Mouse (Mus musculus): Measurements from ENCODE around the gene Grasp. TPM values are rescaled to one million over a fixed set of nuclear protein-coding genes. Genes with fewer than 3 reads are reported as not detected.

Grasp gene
- polyA plus RNA-seq, 1 experiment from 2014 or later: 6.1 TPM

GRCm38 (mm10) chr15:101256463-101257206 lies 32.6 kb downstream of the Grasp start:
- H3K4me2 ChIP-seq (ENCODE audit: low read depth, low read length): no peak overlapping the region
- 67% methylated on average over 14 of the region's 14 CpGs for WGBS
- no peak overlapping the region for H3K4me3 ChIP-seq (ENCODE audit: low read length)
- H3K4me1 ChIP-seq (replicated peaks; ENCODE audit: control insufficient read depth, insufficient read depth, low read length): peaks cover 23% of the 10 kb centered on the region
- no peaks in the 10 kb centered on the region for H3K36me3 ChIP-seq (ENCODE audit: control insufficient read depth, insufficient read depth, low read length)
- H3K27ac ChIP-seq (ENCODE audit: low read length): no peak overlapping the region
- no peak overlapping the region for H3K9ac ChIP-seq (ENCODE audit: low read length)
- no peak for ATAC-seq (ENCODE audit: low read depth)
- no peaks in the 10 kb centered on the region for H3K9me3 ChIP-seq (ENCODE audit: control insufficient read depth, low read length)
- no peaks in the 10 kb centered on the region for H3K27me3 ChIP-seq (ENCODE audit: control insufficient read depth, insufficient read depth, low read depth, low read length)

GRCm38 (mm10) chr15:101258420-101258819 lies 34.4 kb downstream of the Grasp start:
- H3K4me3 ChIP-seq (ENCODE audit: low read length): no peak overlapping the region
- WGBS: 83% methylated on average over 11 of the region's 11 CpGs
- H3K27ac ChIP-seq (ENCODE audit: low read length): no peak overlapping the region
- H3K4me2 ChIP-seq (ENCODE audit: low read depth, low read length): no peak overlapping the region
- no peaks in the 10 kb centered on the region for H3K27me3 ChIP-seq (ENCODE audit: control insufficient read depth, insufficient read depth, low read depth, low read length)
- no peaks in the 10 kb centered on the region for H3K36me3 ChIP-seq (ENCODE audit: control insufficient read depth, insufficient read depth, low read length)
- ATAC-seq (ENCODE audit: low read depth): no peak
- H3K4me1 ChIP-seq (replicated peaks; ENCODE audit: control insufficient read depth, insufficient read depth, low read length): peaks cover 29% of the 10 kb centered on the region
- no peaks in the 10 kb centered on the region for H3K9me3 ChIP-seq (ENCODE audit: control insufficient read depth, low read length)
- H3K9ac ChIP-seq (ENCODE audit: low read length): no peak overlapping the region

GRCm38 (mm10) chr15:101259922-101260321 lies 35.9 kb downstream of the Grasp start:
- Histone ChIP-seq H3K36me3 (ENCODE audit: control insufficient read depth, insufficient read depth, low read length) (no peaks in the 10 kb centered on the region), H3K9me3 (ENCODE audit: control insufficient read depth, low read length) (no peaks in the 10 kb centered on the region), H3K4me2 (ENCODE audit: low read depth, low read length) (no peak overlapping the region), H3K27me3 (ENCODE audit: control insufficient read depth, insufficient read depth, low read depth, low read length) (no peaks in the 10 kb centered on the region), H3K4me1 (replicated peaks; ENCODE audit: control insufficient read depth, insufficient read depth, low read length) (peaks cover 25% of the 10 kb centered on the region), H3K27ac (ENCODE audit: low read length) (peak overlapping the region; percentile 97), H3K4me3 (ENCODE audit: low read length) (no peak overlapping the region), H3K9ac (ENCODE audit: low read length) (peak overlapping the region; percentile 15; the same call in 1 of the 2 replicates)
- no peak for ATAC-seq (ENCODE audit: low read depth)
- 72% methylated on average over 3 of the region's 3 CpGs for WGBS

- no peaks in the 10 kb centered on the region for H3K27me3 ChIP-seq (ENCODE audit: control insufficient read depth, insufficient read depth, low read depth, low read length)
- H3K9me3 ChIP-seq (ENCODE audit: control insufficient read depth, low read length): no peaks in the 10 kb centered on the region
- H3K36me3 ChIP-seq (ENCODE audit: control insufficient read depth, insufficient read depth, low read length): no peaks in the 10 kb centered on the region
- H3K27ac ChIP-seq (ENCODE audit: low read length): peak overlapping the region; percentile 97
- peaks cover 25% of the 10 kb centered on the region for H3K4me1 ChIP-seq (replicated peaks; ENCODE audit: control insufficient read depth, insufficient read depth, low read length)
- 0 out of 2 replicates have a peak overlapping the region, but pooled peaks have one; percentile 24 for H3K4me2 ChIP-seq (ENCODE audit: low read depth, low read length)
- 27% methylated on average over 10 of the region's 10 CpGs for WGBS
- peak overlapping the region; percentile 15; the same call in 1 of the 2 replicates for H3K9ac ChIP-seq (ENCODE audit: low read length)
- H3K4me3 ChIP-seq (ENCODE audit: low read length): no peak overlapping the region
- peak; percentile 69 for ATAC-seq (ENCODE audit: low read depth)
Observed at GRCm38 (mm10) chr15:101260387-101260786, 36.4 kb downstream of the Grasp start.

- Histone ChIP-seq H3K4me2 (ENCODE audit: low read depth, low read length) (peak overlapping the region; percentile 24; the same call in 1 of the 2 replicates), H3K4me3 (ENCODE audit: low read length) (no peak overlapping the region), H3K4me1 (replicated peaks; ENCODE audit: control insufficient read depth, insufficient read depth, low read length) (peaks cover 31% of the 10 kb centered on the region), H3K27ac (ENCODE audit: low read length) (peak overlapping the region; percentile 97), H3K9me3 (ENCODE audit: control insufficient read depth, low read length) (no peaks in the 10 kb centered on the region), H3K27me3 (ENCODE audit: control insufficient read depth, insufficient read depth, low read depth, low read length) (no peaks in the 10 kb centered on the region), H3K9ac (ENCODE audit: low read length) (peak overlapping the region; percentile 51), H3K36me3 (ENCODE audit: control insufficient read depth, insufficient read depth, low read length) (no peaks in the 10 kb centered on the region)
- 42% methylated on average over 13 of the region's 13 CpGs for WGBS
- ATAC-seq (ENCODE audit: low read depth): peak; percentile 56
Observed at GRCm38 (mm10) chr15:101260874-101261622, 37.1 kb downstream of the Grasp start.

- Histone ChIP-seq H3K4me2 (ENCODE audit: low read depth, low read length) (no peak overlapping the region), H3K36me3 (ENCODE audit: control insufficient read depth, insufficient read depth, low read length) (no peaks in the 10 kb centered on the region), H3K4me1 (replicated peaks; ENCODE audit: control insufficient read depth, insufficient read depth, low read length) (peaks cover 38% of the 10 kb centered on the region), H3K9me3 (ENCODE audit: control insufficient read depth, low read length) (no peaks in the 10 kb centered on the region), H3K27ac (ENCODE audit: low read length) (peak overlapping the region; percentile 97), H3K4me3 (ENCODE audit: low read length) (no peak overlapping the region), H3K9ac (ENCODE audit: low read length) (no peak overlapping the region), H3K27me3 (ENCODE audit: control insufficient read depth, insufficient read depth, low read depth, low read length) (no peaks in the 10 kb centered on the region)
- WGBS: 67% methylated on average over 5 of the region's 5 CpGs
- no peak; the same call in 1 of the 2 replicates for ATAC-seq (ENCODE audit: low read depth)
Observed at GRCm38 (mm10) chr15:101262502-101262901, 38.5 kb downstream of the Grasp start.

GRCm38 (mm10) chr15:101266132-101266963 lies 42.4 kb downstream of the Grasp start:
- Histone ChIP-seq H3K27me3 (ENCODE audit: control insufficient read depth, insufficient read depth, low read depth, low read length) (no peaks in the 10 kb centered on the region), H3K4me1 (replicated peaks; ENCODE audit: control insufficient read depth, insufficient read depth, low read length) (peaks cover 28% of the 10 kb centered on the region), H3K4me2 (ENCODE audit: low read depth, low read length) (peak overlapping the region; percentile 93), H3K9ac (ENCODE audit: low read length) (peak overlapping the region; percentile 74), H3K9me3 (ENCODE audit: control insufficient read depth, low read length) (no peaks in the 10 kb centered on the region), H3K4me3 (ENCODE audit: low read length) (peak overlapping the region; percentile 65), H3K27ac (ENCODE audit: low read length) (peak overlapping the region; percentile 89), H3K36me3 (ENCODE audit: control insufficient read depth, insufficient read depth, low read length) (peaks cover 9% of the 10 kb centered on the region)
- under 1% methylated on average over 57 of the region's 57 CpGs for WGBS
- ATAC-seq (ENCODE audit: low read depth): peak; percentile 93

- Histone ChIP-seq H3K4me2 (ENCODE audit: low read depth, low read length) (peak overlapping the region; percentile 93), H3K4me3 (ENCODE audit: low read length) (peak overlapping the region; percentile 65), H3K36me3 (ENCODE audit: control insufficient read depth, insufficient read depth, low read length) (peaks cover 13% of the 10 kb centered on the region), H3K27me3 (ENCODE audit: control insufficient read depth, insufficient read depth, low read depth, low read length) (no peaks in the 10 kb centered on the region), H3K27ac (ENCODE audit: low read length) (peak overlapping the region; percentile 89), H3K9ac (ENCODE audit: low read length) (peak overlapping the region; percentile 74), H3K9me3 (ENCODE audit: control insufficient read depth, low read length) (no peaks in the 10 kb centered on the region), H3K4me1 (replicated peaks; ENCODE audit: control insufficient read depth, insufficient read depth, low read length) (peaks cover 20% of the 10 kb centered on the region)
- peak; percentile 27 for ATAC-seq (ENCODE audit: low read depth)
- WGBS: under 1% methylated on average over 25 of the region's 25 CpGs
Observed at GRCm38 (mm10) chr15:101267053-101268032, 43.4 kb downstream of the Grasp start.

Data from lung, embryonic 16.5 days (tissue).